Mouse (Mus musculus): ENCODE results near the gene Vim. TPM values are rescaled to one million over a fixed set of nuclear protein-coding genes. Genes with fewer than 3 reads are reported as not detected.
A peak's percentile ranks its signal among the peaks of the same experiment; 100 is the strongest.

The Vim gene
- polyA plus RNA-seq, 1 experiment from 2014 or later: 2,775 TPM

DNA sequence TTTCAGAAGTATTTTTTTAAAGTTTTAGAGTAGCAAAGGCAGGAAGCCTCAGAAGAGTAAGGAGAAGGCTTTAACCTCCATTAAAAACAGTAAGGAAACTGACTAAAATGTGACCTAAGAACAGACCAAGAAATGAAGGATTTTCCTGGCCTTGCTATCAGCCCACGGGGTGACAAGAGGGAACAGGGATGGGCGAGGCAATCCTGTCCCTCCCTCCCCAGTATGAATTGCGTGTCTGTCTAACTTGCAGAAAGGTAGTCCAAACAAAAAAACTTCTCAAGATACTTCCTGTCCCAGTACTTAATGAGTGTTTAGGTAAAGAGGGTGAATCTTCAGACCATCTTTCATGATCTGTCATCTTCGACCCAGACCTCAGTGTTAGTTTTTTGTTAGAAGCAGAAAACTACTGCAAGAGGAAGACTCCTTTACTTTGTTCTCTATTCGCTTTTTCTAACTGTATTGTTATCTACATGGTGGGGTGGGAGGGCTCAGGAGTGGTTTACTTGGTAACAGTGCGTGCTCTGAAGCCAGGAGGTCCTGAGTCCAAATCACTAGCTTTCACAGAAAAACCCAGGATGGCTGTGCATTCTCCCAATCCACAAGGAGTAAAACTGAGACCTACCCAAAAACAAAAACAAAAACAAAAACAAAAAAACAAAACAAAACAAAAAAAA, 34.9 kb upstream of the Vim start:
- no peak for ATAC-seq
- CTCF ChIA-PET: interaction anchor here (0.8 to 2.4 kb wide), 10 partner anchors 10 to 258 kb away, joined by 3 to 8 read pairs (median 4); no protein-coding TSS in a partner anchor
- H3K27me3 ChIP-seq: no peaks in the 10 kb centered on the region
- TF ChIP-seq CTCF (IDR thresholded peaks at IDR 0.05): no peak
- in situ Hi-C loops (cut with MboI; ENCODE audit: low pct_unique_long_range_greater_than_20kb): loop anchor here (5.0 kb wide), 1 partner anchor 242 kb away; no protein-coding TSS in a partner anchor
- DNase-seq (ENCODE audit: low read depth, low spot score): no peak
- POLR2A ChIA-PET: interaction anchor here (1.3 kb wide), 1 partner anchor 36 kb away, joined by 4 read pairs; no protein-coding TSS in a partner anchor

DNA sequence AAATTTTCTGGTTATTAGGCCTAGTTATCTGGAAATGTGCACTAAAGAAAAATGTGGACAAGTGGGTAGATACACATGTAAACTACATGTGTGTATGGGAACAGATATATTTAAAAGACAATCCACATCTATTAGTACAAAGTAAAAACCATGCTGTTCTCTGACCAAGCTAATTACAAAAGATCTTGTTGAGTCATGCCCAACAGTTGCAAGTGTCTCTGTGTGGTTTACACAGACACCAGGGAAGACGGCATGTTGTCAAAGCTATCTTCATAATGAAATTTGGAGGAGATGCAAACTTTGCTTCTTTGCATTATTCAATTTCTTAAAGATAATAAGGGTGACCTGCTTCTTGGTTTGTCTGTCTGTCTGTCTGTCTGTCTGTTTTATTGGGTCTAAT, 33.9 kb upstream of the Vim start:
- CTCF ChIA-PET: interaction anchor here (2.2 kb wide), 1 partner anchor 259 kb away, joined by 5 read pairs; no protein-coding TSS in a partner anchor
- DNase-seq (ENCODE audit: low read depth, low spot score) (no peak), ATAC-seq (no peak)
- POLR2A ChIA-PET: no interaction called here
- in situ Hi-C loops (cut with MboI; ENCODE audit: low pct_unique_long_range_greater_than_20kb): loop anchor here (5.0 to 10.0 kb wide), 2 partner anchors 155 to 243 kb away; no protein-coding TSS in a partner anchor
- TF ChIP-seq CTCF (IDR thresholded peaks at IDR 0.05): no peak
- no peaks in the 10 kb centered on the region for H3K27me3 ChIP-seq

DNA sequence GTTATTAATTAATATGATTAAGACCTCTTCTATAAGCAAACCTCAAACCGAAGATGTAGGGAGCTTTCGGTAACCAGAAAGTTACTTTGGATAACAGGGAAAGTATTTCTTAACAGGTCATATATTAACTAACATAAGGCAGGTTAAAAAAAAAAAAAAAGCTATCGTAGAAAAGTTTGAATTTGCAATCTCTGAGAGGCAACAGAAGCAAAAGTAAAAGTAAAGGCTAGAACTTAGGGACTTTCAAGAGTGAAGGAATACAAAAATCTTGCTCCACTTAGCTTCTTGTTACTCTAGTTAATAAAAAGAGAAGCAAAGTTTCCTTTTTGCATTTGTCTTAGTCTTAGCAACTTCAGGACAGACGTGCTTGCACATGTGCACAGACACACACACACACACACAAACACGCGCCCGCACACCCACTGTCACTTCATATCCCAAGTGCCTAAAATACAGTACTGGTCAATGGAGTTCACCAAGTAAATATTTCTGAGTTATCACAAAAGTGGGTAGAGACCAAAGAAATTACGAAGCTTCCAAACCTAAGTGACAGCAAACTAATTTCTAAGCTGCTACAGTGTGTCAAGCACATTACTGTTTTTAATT, 30.1 kb upstream of the Vim start:
- ATAC-seq (peak; percentile 11), DNase-seq (ENCODE audit: low read depth, low spot score) (no peak)
- ChIA-PET CTCF (interaction anchor here (0.9 to 5.2 kb wide), 9 partner anchors 9 to 250 kb away, joined by 3 to 34 read pairs (median 3); partner anchors contain the start of gene Vim), POLR2A (interaction anchor here (0.7 to 2.3 kb wide), 5 partner anchors 9 to 127 kb away, joined by 3 to 11 read pairs (median 3); no protein-coding TSS in a partner anchor)
- H3K27me3 ChIP-seq: no peaks in the 10 kb centered on the region
- no peak for TF ChIP-seq CTCF (IDR thresholded peaks at IDR 0.05)
- in situ Hi-C loops (cut with MboI; ENCODE audit: low pct_unique_long_range_greater_than_20kb): loop anchor here (10.0 kb wide), 1 partner anchor 159 kb away; no protein-coding TSS in a partner anchor

DNA sequence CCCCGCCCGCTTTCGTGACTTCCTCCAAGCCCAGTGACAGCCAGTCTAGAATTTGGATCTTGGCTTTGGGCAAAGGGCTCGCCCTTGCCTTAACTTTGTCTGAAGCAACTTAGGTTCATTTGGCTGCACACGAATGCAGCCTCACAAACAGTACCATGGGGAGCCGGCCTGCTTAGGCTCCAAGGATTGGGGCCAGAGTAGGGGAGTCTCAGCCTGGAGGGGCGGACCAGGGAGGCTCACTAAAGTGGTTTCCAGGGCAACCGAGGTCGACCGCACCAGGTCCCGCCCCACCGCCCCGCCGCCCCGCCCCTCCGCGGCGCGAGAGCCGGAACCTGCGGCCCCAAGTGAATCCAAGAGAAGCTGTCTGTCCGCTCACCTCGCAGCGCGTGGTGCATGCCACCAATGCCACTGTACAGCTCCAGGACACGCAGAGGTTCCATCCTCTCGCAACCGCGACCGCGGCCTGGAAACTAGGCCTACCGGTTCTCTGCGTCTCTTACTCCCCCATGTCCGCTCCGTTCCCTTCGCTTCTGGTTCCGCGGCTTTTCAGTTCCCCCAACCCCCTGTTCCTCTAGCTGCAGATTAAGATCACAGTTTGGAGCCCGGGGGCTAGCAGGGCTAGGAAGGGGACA, 29.4 kb upstream of the Vim start, which contains the start of gene Trdmt1:
Gene Trdmt1, minus strand, starts transcription at position 476 of the 632 bp plus-strand sequence.
- DNase-seq (ENCODE audit: low read depth, low spot score) (no peak), ATAC-seq (peak; percentile 98)
- in situ Hi-C loops (cut with MboI; ENCODE audit: low pct_unique_long_range_greater_than_20kb): loop anchor here (10.0 kb wide), 1 partner anchor 160 kb away; no protein-coding TSS in a partner anchor
- ChIA-PET POLR2A (interaction anchor here (0.9 to 2.3 kb wide), 3 partner anchors 9 to 30 kb away, joined by 3 to 11 read pairs (median 5); no protein-coding TSS in a partner anchor), CTCF (interaction anchor here (0.9 to 5.2 kb wide), 6 partner anchors 10 to 251 kb away, joined by 3 to 34 read pairs (median 4); partner anchors contain the start of gene Vim)
- no peak for TF ChIP-seq CTCF (IDR thresholded peaks at IDR 0.05)
- no peaks in the 10 kb centered on the region for H3K27me3 ChIP-seq

DNA sequence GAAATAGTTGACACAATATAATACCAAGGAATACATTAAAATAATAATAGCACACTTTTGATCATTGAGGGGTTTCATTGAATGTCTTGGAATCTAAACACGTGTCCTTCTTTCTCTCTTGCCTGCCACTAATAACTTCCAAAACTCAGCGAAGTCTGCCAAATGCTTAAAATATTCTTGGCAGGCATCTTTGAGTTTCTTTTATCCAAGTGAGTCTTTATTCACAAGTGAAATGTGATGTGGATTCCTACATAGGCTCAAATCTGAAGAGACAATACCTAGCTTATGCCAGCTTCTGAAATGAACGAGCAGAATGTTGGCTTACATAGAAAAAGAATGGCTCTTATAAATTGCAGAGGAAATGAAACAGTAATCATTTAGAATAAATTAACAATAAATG, 25.0 kb upstream of the Vim start:
- ChIA-PET CTCF (interaction anchor here (2.8 kb wide), 1 partner anchor 24 kb away, joined by 9 read pairs; the partner anchor contains the start of gene Vim), POLR2A (no interaction called here)
- DNase-seq (ENCODE audit: low read depth, low spot score) (no peak), ATAC-seq (no peak)
- H3K27me3 ChIP-seq: no peaks in the 10 kb centered on the region
- no peak for TF ChIP-seq CTCF (IDR thresholded peaks at IDR 0.05)
- in situ Hi-C loops (cut with MboI; ENCODE audit: low pct_unique_long_range_greater_than_20kb): loop anchor here (10.0 kb wide), 1 partner anchor 164 kb away; no protein-coding TSS in a partner anchor

DNA sequence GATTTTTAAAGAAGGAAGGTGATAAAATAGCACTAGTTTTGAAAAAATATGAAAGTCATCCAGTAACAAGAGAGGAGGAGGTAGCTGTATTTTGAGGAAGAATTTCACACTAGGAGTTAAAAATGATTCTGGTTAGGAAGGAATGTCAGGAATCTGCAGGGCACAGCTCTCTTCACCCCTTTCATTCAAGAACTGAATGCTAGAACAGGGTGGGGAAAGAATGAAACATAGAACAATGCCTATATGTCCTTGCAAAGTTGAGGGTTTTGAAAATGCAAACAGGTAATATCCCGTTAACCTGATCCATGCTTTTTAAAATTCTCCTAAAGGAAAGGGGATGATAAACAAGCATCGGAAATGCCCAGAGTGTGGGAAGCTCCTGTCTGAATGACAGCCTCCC, 19.8 kb upstream of the Vim start:
- peak; percentile 37 for ATAC-seq
- no peak for TF ChIP-seq CTCF (IDR thresholded peaks at IDR 0.05)
- in situ Hi-C loops (cut with MboI; ENCODE audit: low pct_unique_long_range_greater_than_20kb): no loop called here
- no peak for DNase-seq (ENCODE audit: low read depth, low spot score)
- POLR2A ChIA-PET: interaction anchor here (1.2 to 1.5 kb wide), 2 partner anchors 10 to 102 kb away, joined by 3 to 5 read pairs; partner anchors contain the start of gene Trdmt1
- no peaks in the 10 kb centered on the region for H3K27me3 ChIP-seq
- CTCF ChIA-PET: interaction anchor here (1.1 to 1.2 kb wide), 2 partner anchors 9 to 14 kb away, joined by 3 to 5 read pairs; partner anchors contain the start of gene Trdmt1

DNA sequence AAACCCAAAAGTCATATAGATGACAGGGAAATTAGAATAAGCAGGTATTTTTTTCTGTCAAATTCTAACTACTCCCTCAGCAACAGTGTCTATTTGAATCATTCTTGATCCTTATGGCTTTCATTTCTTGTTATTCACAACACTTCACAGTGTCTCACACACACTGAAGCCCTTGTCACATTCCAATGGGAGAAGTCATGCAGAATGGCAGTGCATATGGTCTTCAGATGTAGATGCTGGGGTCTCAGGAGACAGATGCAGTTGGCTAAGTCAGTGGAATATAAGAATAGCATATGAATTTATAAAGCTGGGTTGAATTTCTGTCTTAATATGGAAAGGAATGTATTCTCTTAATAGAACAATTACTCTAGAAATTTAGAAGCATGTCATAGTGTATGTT, 17.5 kb upstream of the Vim start:
- DNase-seq (ENCODE audit: low read depth, low spot score): no peak
- CTCF ChIA-PET: interaction anchor here (1.1 to 1.5 kb wide), 2 partner anchors 9 to 54 kb away, joined by 3 to 4 read pairs; no protein-coding TSS in a partner anchor
- in situ Hi-C loops (cut with MboI; ENCODE audit: low pct_unique_long_range_greater_than_20kb): no loop called here
- no peak for ATAC-seq
- no peak for TF ChIP-seq CTCF (IDR thresholded peaks at IDR 0.05)
- no peaks in the 10 kb centered on the region for H3K27me3 ChIP-seq
- POLR2A ChIA-PET: interaction anchor here (0.6 to 1.3 kb wide), 3 partner anchors 16 to 259 kb away, joined by 3 read pairs; no protein-coding TSS in a partner anchor

DNA sequence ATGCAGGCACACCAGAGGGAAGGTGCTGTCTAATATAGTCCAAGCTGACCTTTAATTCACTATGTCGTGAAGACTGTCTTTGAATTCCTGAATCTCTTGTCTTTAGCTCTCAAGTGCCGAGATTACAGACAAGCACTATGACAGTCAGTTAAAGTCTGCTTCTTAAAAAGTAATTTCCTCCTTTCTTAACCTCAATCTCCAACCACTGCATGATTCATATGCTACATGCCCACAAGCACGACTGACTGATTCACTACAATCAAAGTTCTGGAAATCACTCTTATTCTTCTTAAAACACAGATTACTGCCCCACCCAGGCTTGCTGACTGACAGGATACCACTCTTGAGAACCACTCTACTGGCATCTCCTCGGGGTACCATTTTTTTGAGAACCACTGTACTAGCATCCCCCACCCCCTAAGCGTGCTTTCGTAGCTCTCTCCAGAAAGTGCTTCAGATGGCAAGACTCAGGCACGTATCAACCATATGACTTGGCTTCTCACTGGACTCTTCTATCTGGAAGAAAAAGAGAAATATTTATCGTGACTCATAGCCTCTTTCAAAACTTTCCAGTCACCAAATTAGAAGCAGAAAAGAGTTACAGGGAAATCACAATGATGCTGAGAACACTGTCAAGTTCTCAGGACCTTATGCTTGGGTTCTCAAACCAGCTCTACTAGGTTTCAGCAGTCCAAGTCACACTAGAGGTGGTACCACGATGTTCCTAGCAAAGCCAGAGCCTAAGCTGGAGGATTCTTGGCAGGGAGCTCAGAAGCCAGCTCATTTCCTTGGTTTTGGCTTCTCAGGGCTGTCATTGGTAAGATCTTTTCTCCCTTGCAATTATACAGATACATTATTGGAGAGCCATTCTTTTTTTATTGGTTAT, 16.3 kb upstream of the Vim start:
- TF ChIP-seq CTCF (IDR thresholded peaks at IDR 0.05): no peak
- ChIA-PET POLR2A (interaction anchor here (1.3 kb wide), 1 partner anchor 15 kb away, joined by 3 read pairs; no protein-coding TSS in a partner anchor), CTCF (interaction anchor here (1.1 to 4.0 kb wide), 5 partner anchors 10 to 56 kb away, joined by 3 to 22 read pairs (median 4); partner anchors contain the start of genes Trdmt1 and Vim)
- H3K27me3 ChIP-seq: no peaks in the 10 kb centered on the region
- in situ Hi-C loops (cut with MboI; ENCODE audit: low pct_unique_long_range_greater_than_20kb): no loop called here
- DNase-seq (ENCODE audit: low read depth, low spot score) (no peak), ATAC-seq (peak; percentile 23)

Measured in Patski (cell line).